Mouse (Mus musculus): ENCODE measurements around the gene Nrf1. TPM values are rescaled to one million over a fixed set of nuclear protein-coding genes. Genes with fewer than 3 reads are reported as not detected.

Gene Nrf1
- 33.6 and 35.0 TPM in 2 replicates for polyA plus RNA-seq (2015; fragmentation: Nextera tagmentation; extraction: Ambion mirVana)

DNA sequence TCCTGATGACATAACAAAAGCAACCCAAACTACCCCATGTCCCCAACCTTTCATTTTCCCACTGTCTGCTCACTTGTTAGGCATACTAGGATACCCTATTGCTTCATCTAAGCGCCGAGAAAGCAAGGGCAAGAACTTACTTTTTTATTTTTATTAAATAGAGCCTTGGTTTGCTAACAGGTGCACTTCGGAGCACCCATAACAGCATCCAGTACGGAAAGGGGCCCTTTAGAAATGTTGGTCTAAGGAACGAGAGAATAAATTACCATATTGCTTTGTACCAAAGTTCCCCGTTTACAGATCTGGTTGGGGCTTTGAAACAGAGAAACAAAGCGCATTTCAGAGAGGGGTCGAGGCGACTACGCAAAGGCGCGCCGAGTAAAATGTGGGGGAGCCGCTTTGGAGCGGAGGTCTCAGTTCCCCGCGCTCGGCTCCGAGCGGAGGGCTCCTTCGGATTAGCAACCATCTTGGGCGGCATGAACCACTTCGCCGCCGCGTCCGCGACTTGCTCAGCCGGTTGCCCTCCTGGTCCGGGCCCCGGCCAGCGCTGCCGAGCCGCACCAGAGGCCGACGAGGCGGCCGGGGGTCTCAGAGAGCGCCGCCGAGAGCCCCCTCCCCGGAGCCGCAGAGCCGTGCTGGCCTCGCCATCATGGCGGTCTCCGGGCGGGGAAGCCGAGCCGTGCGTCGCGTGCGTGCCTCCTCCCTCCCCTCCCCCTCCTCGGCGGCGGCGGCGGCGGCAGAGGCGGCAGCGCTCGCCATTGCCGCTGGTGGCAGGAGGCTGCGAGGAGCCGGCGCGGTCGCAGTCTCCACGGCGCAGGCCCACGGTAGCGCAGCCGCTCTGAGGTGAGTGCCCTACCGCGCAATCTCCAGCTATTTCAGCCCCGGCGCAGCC lies at the start of gene Nrf1:
Gene Nrf1 (plus strand): TSS at position 718 of the 892 bp plus-strand sequence.
- Histone ChIP-seq H3K36me3 (ENCODE audit: control insufficient read depth, insufficient read depth) (no peaks in the 10 kb centered on the region), H3K9me3 (replicated peaks; ENCODE audit: control insufficient read depth, low read length) (0 out of 2 replicates have a peak, but pooled peaks cover 3% of the 10 kb centered on the region), H3K9ac (ENCODE audit: low read length) (peak within 1 kb of the TSS; percentile 100), H3K27ac (ENCODE audit: low read length) (peak within 1 kb of the TSS; percentile 99), H3K4me2 (ENCODE audit: low read depth, low read length) (peak within 1 kb of the TSS; percentile 69), H3K27me3 (ENCODE audit: control insufficient read depth, insufficient read depth, low read length) (no peaks in the 10 kb centered on the region), H3K4me3 (ENCODE audit: low read length) (peak within 1 kb of the TSS; percentile 95), H3K4me1 (ENCODE audit: control insufficient read depth, insufficient read depth, low read length) (peaks cover 11% of the 10 kb centered on the region)
- WGBS, result under 1% methylated on average over 57 of the region's 78 CpGs
- ATAC-seq (replicated peaks; ENCODE audit: extremely low read depth, insufficient read depth, low FRiP score), result peak; percentile 94

DNA sequence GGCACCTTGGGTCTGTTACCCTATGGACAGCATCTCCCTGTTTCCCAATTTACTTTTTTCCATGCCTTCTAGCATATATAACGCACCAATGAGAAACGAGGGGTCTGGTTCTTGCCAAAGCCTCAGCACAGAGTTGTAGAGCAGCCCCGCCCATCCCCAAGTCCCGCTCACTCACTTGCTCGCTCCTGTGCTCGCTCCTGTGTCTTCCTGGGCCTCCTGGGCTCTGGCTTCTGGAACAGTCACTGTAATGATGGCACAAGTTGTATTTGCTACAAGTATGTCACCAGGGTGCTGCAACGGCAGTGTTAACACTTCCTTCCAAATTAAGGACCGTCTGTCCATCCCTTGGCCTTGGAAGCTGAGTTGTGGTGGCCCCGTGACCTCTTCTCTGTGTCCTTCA lies 49.6 kb upstream of the Nrf1 start:
- ATAC-seq (replicated peaks; ENCODE audit: extremely low read depth, insufficient read depth, low FRiP score), result no peak
- H3K36me3 ChIP-seq (ENCODE audit: control insufficient read depth, insufficient read depth), result no peaks in the 10 kb centered on the region
- no peak overlapping the region for H3K4me3 ChIP-seq (ENCODE audit: low read length)
- no peak overlapping the region for H3K4me2 ChIP-seq (ENCODE audit: low read depth, low read length)
- H3K9me3 ChIP-seq (replicated peaks; ENCODE audit: control insufficient read depth, low read length), result no peaks in the 10 kb centered on the region
- H3K27ac ChIP-seq (ENCODE audit: low read length), result no peak overlapping the region
- no peaks in the 10 kb centered on the region for H3K4me1 ChIP-seq (ENCODE audit: control insufficient read depth, insufficient read depth, low read length)
- H3K9ac ChIP-seq (ENCODE audit: low read length), result no peak overlapping the region
- WGBS, result 71% methylated on average over 9 of the region's 9 CpGs
- no peaks in the 10 kb centered on the region for H3K27me3 ChIP-seq (ENCODE audit: control insufficient read depth, insufficient read depth, low read length)

DNA sequence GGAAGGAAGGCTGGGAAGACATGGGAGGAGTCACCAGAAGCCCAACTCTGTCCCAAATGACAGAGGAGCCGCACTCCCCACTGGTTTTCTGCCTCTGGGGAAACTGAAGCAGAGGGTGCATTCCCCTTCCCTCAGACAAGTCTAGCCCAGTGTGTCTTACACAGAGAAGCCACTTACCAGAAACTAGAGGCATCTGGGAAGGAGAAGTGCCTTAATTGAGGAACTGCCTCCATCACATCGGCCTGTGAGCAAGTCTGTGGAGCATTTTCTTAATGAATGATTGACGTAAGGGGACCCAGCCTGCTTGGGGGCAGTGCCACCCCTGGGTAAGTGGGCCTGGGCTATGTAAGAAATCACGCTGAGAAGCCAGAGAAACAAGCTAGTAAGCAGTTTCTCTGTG lies 49.0 kb upstream of the Nrf1 start:
- no peak for ATAC-seq (replicated peaks; ENCODE audit: extremely low read depth, insufficient read depth, low FRiP score)
- Histone ChIP-seq H3K9me3 (replicated peaks; ENCODE audit: control insufficient read depth, low read length) (no peaks in the 10 kb centered on the region), H3K36me3 (ENCODE audit: control insufficient read depth, insufficient read depth) (no peaks in the 10 kb centered on the region), H3K27me3 (ENCODE audit: control insufficient read depth, insufficient read depth, low read length) (no peaks in the 10 kb centered on the region), H3K4me2 (ENCODE audit: low read depth, low read length) (no peak overlapping the region), H3K27ac (ENCODE audit: low read length) (no peak overlapping the region), H3K4me1 (ENCODE audit: control insufficient read depth, insufficient read depth, low read length) (no peaks in the 10 kb centered on the region), H3K4me3 (ENCODE audit: low read length) (no peak overlapping the region), H3K9ac (ENCODE audit: low read length) (no peak overlapping the region)
- WGBS, result 65% methylated on average over 4 of the region's 4 CpGs

DNA sequence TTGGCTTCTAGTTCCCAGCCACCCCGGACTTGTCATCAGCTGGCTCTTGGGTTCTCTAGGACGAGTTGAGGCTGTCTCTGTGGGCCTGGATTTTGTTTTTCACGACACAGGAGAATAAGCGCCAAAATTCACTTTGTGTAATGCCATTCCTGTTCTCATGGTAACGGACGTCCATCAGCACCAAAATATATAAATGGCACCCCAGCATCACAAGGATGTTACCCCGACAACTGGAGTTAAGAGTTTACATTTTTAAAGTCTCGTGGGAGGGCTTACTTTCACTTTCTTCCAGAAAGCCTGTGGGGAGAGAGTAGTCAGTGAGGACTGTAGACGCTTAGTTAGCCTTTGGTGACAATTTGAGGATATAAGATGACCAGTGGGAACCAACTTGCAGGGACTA lies 45.2 kb upstream of the Nrf1 start:
- no peak for ATAC-seq (replicated peaks; ENCODE audit: extremely low read depth, insufficient read depth, low FRiP score)
- 69% methylated on average over 9 of the region's 9 CpGs for WGBS
- no peak overlapping the region for H3K9ac ChIP-seq (ENCODE audit: low read length)
- no peaks in the 10 kb centered on the region for H3K9me3 ChIP-seq (replicated peaks; ENCODE audit: control insufficient read depth, low read length)
- H3K27ac ChIP-seq (ENCODE audit: low read length), result no peak overlapping the region
- no peaks in the 10 kb centered on the region for H3K27me3 ChIP-seq (ENCODE audit: control insufficient read depth, insufficient read depth, low read length)
- H3K4me3 ChIP-seq (ENCODE audit: low read length), result no peak overlapping the region
- H3K4me1 ChIP-seq (ENCODE audit: control insufficient read depth, insufficient read depth, low read length), result no peaks in the 10 kb centered on the region
- H3K36me3 ChIP-seq (ENCODE audit: control insufficient read depth, insufficient read depth), result no peaks in the 10 kb centered on the region
- H3K4me2 ChIP-seq (ENCODE audit: low read depth, low read length), result no peak overlapping the region

DNA sequence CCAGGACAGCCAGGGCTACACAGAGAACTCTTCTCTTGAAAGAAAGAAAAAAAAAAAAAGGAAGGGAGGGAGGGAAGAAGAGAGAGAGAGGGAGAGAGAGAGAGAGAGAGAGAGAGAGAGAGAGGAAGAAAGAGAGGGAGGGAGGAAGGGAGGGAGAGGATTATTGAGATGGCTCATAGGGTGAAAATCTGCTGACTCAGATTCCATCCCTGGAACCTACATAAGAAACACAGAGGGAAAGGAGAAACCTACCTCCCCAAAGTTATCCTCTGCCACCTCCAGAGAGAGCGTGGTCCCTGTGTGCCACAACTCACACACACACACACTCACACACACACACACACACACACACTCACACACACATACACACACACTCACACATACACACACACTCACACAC lies 41.9 kb upstream of the Nrf1 start:
- Histone ChIP-seq H3K4me3 (ENCODE audit: low read length) (no peak overlapping the region), H3K9me3 (replicated peaks; ENCODE audit: control insufficient read depth, low read length) (no peaks in the 10 kb centered on the region), H3K9ac (ENCODE audit: low read length) (no peak overlapping the region), H3K36me3 (ENCODE audit: control insufficient read depth, insufficient read depth) (no peaks in the 10 kb centered on the region), H3K4me1 (ENCODE audit: control insufficient read depth, insufficient read depth, low read length) (no peaks in the 10 kb centered on the region), H3K27ac (ENCODE audit: low read length) (no peak overlapping the region), H3K27me3 (ENCODE audit: control insufficient read depth, insufficient read depth, low read length) (no peaks in the 10 kb centered on the region), H3K4me2 (ENCODE audit: low read depth, low read length) (no peak overlapping the region)
- WGBS, result 75% methylated on average over 1 of the region's 1 CpGs
- no peak for ATAC-seq (replicated peaks; ENCODE audit: extremely low read depth, insufficient read depth, low FRiP score)

DNA sequence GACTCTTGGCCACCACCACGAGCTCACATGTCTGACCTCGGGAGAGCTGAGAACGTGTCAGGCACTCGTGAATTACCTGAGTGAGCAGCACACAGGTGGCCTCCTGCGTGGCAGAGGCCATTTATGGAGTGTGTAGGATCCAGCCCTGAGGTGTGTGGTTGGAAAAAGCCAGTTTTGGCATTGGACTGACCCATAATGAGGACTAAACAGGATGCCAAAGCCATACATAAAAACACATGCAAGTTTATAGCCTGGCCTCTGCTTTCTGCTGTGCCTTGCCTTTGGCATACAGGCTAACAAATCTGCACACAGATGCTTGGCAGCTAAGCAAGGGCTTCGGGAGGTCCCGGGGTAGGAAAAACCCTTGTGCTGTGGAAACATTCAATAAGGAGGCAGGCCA lies 38.6 kb upstream of the Nrf1 start:
- WGBS, result 79% methylated on average over 7 of the region's 7 CpGs
- H3K4me1 ChIP-seq (ENCODE audit: control insufficient read depth, insufficient read depth, low read length), result no peaks in the 10 kb centered on the region
- no peak for ATAC-seq (replicated peaks; ENCODE audit: extremely low read depth, insufficient read depth, low FRiP score)

DNA sequence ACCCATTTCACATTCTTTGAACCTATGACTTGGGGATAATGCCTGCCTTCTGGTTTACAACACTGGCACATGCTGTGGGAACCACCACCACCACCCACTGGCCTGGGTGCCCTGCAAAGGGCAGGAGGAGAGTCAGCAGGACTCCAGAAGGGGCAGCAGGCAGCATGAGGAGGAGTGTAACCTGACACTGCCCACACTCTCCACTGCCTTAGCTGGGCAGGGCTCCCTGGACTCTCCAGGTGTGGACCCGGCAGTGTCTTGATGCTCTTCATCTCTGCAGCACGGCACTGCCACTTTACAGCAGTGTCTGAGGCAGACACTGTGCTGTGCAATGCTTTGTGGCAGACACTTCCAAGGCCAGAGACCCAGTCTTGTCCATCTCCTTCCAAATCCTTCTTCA lies 34.3 kb upstream of the Nrf1 start:
- Histone ChIP-seq H3K9ac (ENCODE audit: low read length) (no peak overlapping the region), H3K4me1 (ENCODE audit: control insufficient read depth, insufficient read depth, low read length) (no peaks in the 10 kb centered on the region), H3K36me3 (ENCODE audit: control insufficient read depth, insufficient read depth) (no peaks in the 10 kb centered on the region), H3K4me3 (ENCODE audit: low read length) (no peak overlapping the region), H3K27ac (ENCODE audit: low read length) (no peak overlapping the region), H3K9me3 (replicated peaks; ENCODE audit: control insufficient read depth, low read length) (no peaks in the 10 kb centered on the region), H3K4me2 (ENCODE audit: low read depth, low read length) (no peak overlapping the region), H3K27me3 (ENCODE audit: control insufficient read depth, insufficient read depth, low read length) (no peaks in the 10 kb centered on the region)
- ATAC-seq (replicated peaks; ENCODE audit: extremely low read depth, insufficient read depth, low FRiP score), result no peak
- 39% methylated on average over 2 of the region's 2 CpGs for WGBS

More for the DNA sequence above, 38.6 kb upstream of the Nrf1 start:
- no peak overlapping the region for H3K4me3 ChIP-seq (ENCODE audit: low read length)
- no peak overlapping the region for H3K9ac ChIP-seq (ENCODE audit: low read length)
- no peaks in the 10 kb centered on the region for H3K36me3 ChIP-seq (ENCODE audit: control insufficient read depth, insufficient read depth)
- H3K27me3 ChIP-seq (ENCODE audit: control insufficient read depth, insufficient read depth, low read length), result no peaks in the 10 kb centered on the region
- H3K4me2 ChIP-seq (ENCODE audit: low read depth, low read length), result no peak overlapping the region
- H3K9me3 ChIP-seq (replicated peaks; ENCODE audit: control insufficient read depth, low read length), result no peaks in the 10 kb centered on the region
- H3K27ac ChIP-seq (ENCODE audit: low read length), result no peak overlapping the region

DNA sequence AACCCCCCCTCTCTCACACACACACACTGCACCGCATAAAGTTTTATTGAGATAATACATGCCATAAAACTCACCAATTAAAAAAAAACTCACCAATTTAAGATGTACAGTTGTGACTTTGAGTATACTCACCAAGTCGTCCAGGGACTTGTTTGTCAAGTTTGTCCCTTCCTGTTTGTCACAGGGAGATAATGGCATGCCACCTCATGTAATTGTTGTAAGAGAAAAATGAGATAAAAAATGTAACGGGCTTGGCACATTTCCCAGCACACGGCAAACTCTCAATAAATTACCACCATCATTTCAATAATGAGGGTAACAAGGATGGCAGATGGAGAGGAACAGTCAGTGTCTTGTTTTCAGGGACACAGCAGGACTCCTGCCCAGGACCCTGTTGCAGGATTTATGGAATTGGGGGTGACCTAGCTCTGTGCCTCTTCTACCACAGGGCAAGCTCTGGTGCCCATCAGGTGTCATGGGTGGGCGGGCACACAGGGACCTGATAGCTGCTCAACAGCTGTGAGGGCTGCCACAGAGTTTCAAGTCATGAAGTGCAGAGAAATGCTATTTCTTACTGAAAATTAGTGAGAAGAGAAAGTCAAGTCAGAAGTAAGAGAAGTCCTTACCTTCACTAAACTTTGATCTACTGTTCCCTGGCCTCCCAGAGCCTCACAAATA lies 33.5 kb upstream of the Nrf1 start:
- Histone ChIP-seq H3K27ac (ENCODE audit: low read length) (no peak overlapping the region), H3K4me1 (ENCODE audit: control insufficient read depth, insufficient read depth, low read length) (no peaks in the 10 kb centered on the region), H3K4me2 (ENCODE audit: low read depth, low read length) (no peak overlapping the region), H3K9me3 (replicated peaks; ENCODE audit: control insufficient read depth, low read length) (no peaks in the 10 kb centered on the region), H3K36me3 (ENCODE audit: control insufficient read depth, insufficient read depth) (no peaks in the 10 kb centered on the region), H3K4me3 (ENCODE audit: low read length) (no peak overlapping the region), H3K27me3 (ENCODE audit: control insufficient read depth, insufficient read depth, low read length) (no peaks in the 10 kb centered on the region), H3K9ac (ENCODE audit: low read length) (no peak overlapping the region)
- WGBS, result 61% methylated on average over 5 of the region's 5 CpGs
- ATAC-seq (replicated peaks; ENCODE audit: extremely low read depth, insufficient read depth, low FRiP score), result no peak

DNA sequence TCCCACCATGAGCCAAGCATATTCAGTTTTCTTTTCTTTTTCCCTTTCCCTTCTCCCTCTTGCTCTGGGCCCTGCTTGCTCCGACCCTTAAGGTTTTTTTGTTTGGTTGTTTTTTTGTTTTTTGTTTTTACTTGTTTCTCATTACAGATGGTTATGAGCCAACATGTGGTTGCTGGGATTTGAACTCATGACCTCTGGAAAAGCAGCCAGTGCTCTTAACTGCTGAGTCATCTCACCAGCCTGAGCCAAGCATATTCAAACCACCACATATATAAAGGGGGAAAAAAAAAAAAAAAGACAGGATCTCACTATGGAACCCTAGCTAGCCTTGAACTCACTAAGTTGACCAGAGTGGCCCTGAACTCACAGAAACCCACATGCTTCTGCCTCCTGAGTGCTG lies 26.5 kb upstream of the Nrf1 start:
- Histone ChIP-seq H3K4me2 (ENCODE audit: low read depth, low read length) (no peak overlapping the region), H3K27me3 (ENCODE audit: control insufficient read depth, insufficient read depth, low read length) (no peaks in the 10 kb centered on the region), H3K4me3 (ENCODE audit: low read length) (no peak overlapping the region), H3K4me1 (ENCODE audit: control insufficient read depth, insufficient read depth, low read length) (no peaks in the 10 kb centered on the region), H3K9ac (ENCODE audit: low read length) (no peak overlapping the region), H3K36me3 (ENCODE audit: control insufficient read depth, insufficient read depth) (no peaks in the 10 kb centered on the region), H3K9me3 (replicated peaks; ENCODE audit: control insufficient read depth, low read length) (no peaks in the 10 kb centered on the region), H3K27ac (ENCODE audit: low read length) (no peak overlapping the region)
- WGBS, result 68% methylated on average over 1 of the region's 1 CpGs
- ATAC-seq (replicated peaks; ENCODE audit: extremely low read depth, insufficient read depth, low FRiP score), result no peak
